Mouse (Mus musculus): ENCODE measurements around the gene Gm30191. TPM values are rescaled to one million over a fixed set of nuclear protein-coding genes. Genes with fewer than 3 reads are reported as not detected.

The Gm30191 gene
- polyA plus RNA-seq, 1 experiment from 2014 or later: not detected

GRCm38 (mm10) chr4:134297369-134297768 is 50.6 kb downstream of the Gm30191 start:
- no peak for TF ChIP-seq CTCF (IDR thresholded peaks at IDR 0.05; ENCODE audit: low read depth)

GRCm38 (mm10) chr4:134298626-134299497 is 52.1 kb downstream of the Gm30191 start:
- no peaks in the 10 kb centered on the region for H3K36me3 ChIP-seq (ENCODE audit: control insufficient read depth, insufficient read depth)
- WGBS: 80% methylated on average over 19 of the region's 19 CpGs
- no peak for TF ChIP-seq CTCF (IDR thresholded peaks at IDR 0.05; ENCODE audit: low read depth)
- H3K9ac ChIP-seq (ENCODE audit: low read depth, low read length): no peak overlapping the region
- H3K4me2 ChIP-seq (replicated peaks; ENCODE audit: low read depth): no peak overlapping the region
- no peaks in the 10 kb centered on the region for H3K27me3 ChIP-seq (replicated peaks; ENCODE audit: control insufficient read depth, insufficient read depth, low read length)
- no peak for ATAC-seq
- no peak overlapping the region for H3K4me3 ChIP-seq (ENCODE audit: low read depth, low read length)
- H3K9me3 ChIP-seq (ENCODE audit: control insufficient read depth): no peaks in the 10 kb centered on the region
- no peak overlapping the region for H3K27ac ChIP-seq (ENCODE audit: low read depth, low read length)
- no peaks in the 10 kb centered on the region for H3K4me1 ChIP-seq (replicated peaks; ENCODE audit: control insufficient read depth, insufficient read depth, low read length)

More at GRCm38 (mm10) chr4:134297369-134297768, 50.6 kb downstream of the Gm30191 start:
- no peak for ATAC-seq
- Histone ChIP-seq H3K4me3 (ENCODE audit: low read depth, low read length) (no peak overlapping the region), H3K4me1 (replicated peaks; ENCODE audit: control insufficient read depth, insufficient read depth, low read length) (no peaks in the 10 kb centered on the region), H3K9me3 (ENCODE audit: control insufficient read depth) (no peaks in the 10 kb centered on the region), H3K4me2 (replicated peaks; ENCODE audit: low read depth) (no peak overlapping the region), H3K27ac (ENCODE audit: low read depth, low read length) (no peak overlapping the region), H3K27me3 (replicated peaks; ENCODE audit: control insufficient read depth, insufficient read depth, low read length) (0 out of 2 replicates have a peak, but pooled peaks cover 8% of the 10 kb centered on the region), H3K9ac (ENCODE audit: low read depth, low read length) (no peak overlapping the region), H3K36me3 (ENCODE audit: control insufficient read depth, insufficient read depth) (no peaks in the 10 kb centered on the region)
- 69% methylated on average over 8 of the region's 8 CpGs for WGBS

- H3K4me3 ChIP-seq (ENCODE audit: low read depth, low read length): no peak overlapping the region
- no peak for ATAC-seq
- H3K4me1 ChIP-seq (replicated peaks; ENCODE audit: control insufficient read depth, insufficient read depth, low read length): no peaks in the 10 kb centered on the region
- H3K36me3 ChIP-seq (ENCODE audit: control insufficient read depth, insufficient read depth): no peaks in the 10 kb centered on the region
- H3K27ac ChIP-seq (ENCODE audit: low read depth, low read length): no peak overlapping the region
- H3K9ac ChIP-seq (ENCODE audit: low read depth, low read length): no peak overlapping the region
- WGBS: 72% methylated on average over 4 of the region's 4 CpGs
- TF ChIP-seq CTCF (IDR thresholded peaks at IDR 0.05; ENCODE audit: low read depth): no peak
- H3K27me3 ChIP-seq (replicated peaks; ENCODE audit: control insufficient read depth, insufficient read depth, low read length): no peaks in the 10 kb centered on the region
- H3K4me2 ChIP-seq (replicated peaks; ENCODE audit: low read depth): no peak overlapping the region
- H3K9me3 ChIP-seq (ENCODE audit: control insufficient read depth): no peaks in the 10 kb centered on the region
Measured at GRCm38 (mm10) chr4:134299498-134299810, 52.7 kb downstream of the Gm30191 start.

Other genes with a start within 250 kb of the Gm30191 start
- 26.1 TPM in 2 replicates for gene Dhdds, start 246.0 kb upstream of the Gm30191 start, polyA plus RNA-seq (2015; fragmentation: Nextera tagmentation; extraction: Ambion mirVana)
- gene Lin28a, start 228.1 kb upstream of the Gm30191 start, polyA plus RNA-seq (2015; fragmentation: Nextera tagmentation; extraction: Ambion mirVana): not detected in 2 replicates
- not detected in 2 replicates for gene Zfp683, start 193.1 kb upstream of the Gm30191 start, polyA plus RNA-seq (2015; fragmentation: Nextera tagmentation; extraction: Ambion mirVana)
- gene Crybg2, start 186.1 kb upstream of the Gm30191 start, polyA plus RNA-seq (2015; fragmentation: Nextera tagmentation; extraction: Ambion mirVana): 17.9 and 22.5 TPM in 2 replicates
- gene Cd52, start 151.9 kb upstream of the Gm30191 start, polyA plus RNA-seq (2015; fragmentation: Nextera tagmentation; extraction: Ambion mirVana): 28.7 and 31.2 TPM in 2 replicates
- 0.88 and 1.5 TPM in 2 replicates for gene Ubxn11, start 144.4 kb upstream of the Gm30191 start, polyA plus RNA-seq (2015; fragmentation: Nextera tagmentation; extraction: Ambion mirVana)
- 503 and 522 TPM in 2 replicates for gene Sh3bgrl3, start 118.1 kb upstream of the Gm30191 start, polyA plus RNA-seq (2015; fragmentation: Nextera tagmentation; extraction: Ambion mirVana)
- gene Cep85, start 59.8 kb upstream of the Gm30191 start, polyA plus RNA-seq (2015; fragmentation: Nextera tagmentation; extraction: Ambion mirVana): 85.9 and 91.1 TPM in 2 replicates
- not detected in 2 replicates for gene Gm7534, start 43.9 kb upstream of the Gm30191 start, polyA plus RNA-seq (2015; fragmentation: Nextera tagmentation; extraction: Ambion mirVana)
- gene Catsper4, start 19.6 kb upstream of the Gm30191 start, polyA plus RNA-seq (2015; fragmentation: Nextera tagmentation; extraction: Ambion mirVana): 0.60 and 0.81 TPM in 2 replicates
- 13.8 and 15.5 TPM in 2 replicates for gene Cnksr1, start 8.5 kb upstream of the Gm30191 start, polyA plus RNA-seq (2015; fragmentation: Nextera tagmentation; extraction: Ambion mirVana)
- gene E130218I03Rik, start 3.3 kb upstream of the Gm30191 start, polyA plus RNA-seq (2015; fragmentation: Nextera tagmentation; extraction: Ambion mirVana): 0.39 and 0.46 TPM in 2 replicates
- gene Zfp593, start 1.3 kb upstream of the Gm30191 start, polyA plus RNA-seq (2015; fragmentation: Nextera tagmentation; extraction: Ambion mirVana): 9.4 and 10.5 TPM in 2 replicates
- gene Grrp1, start 7.2 kb downstream of the Gm30191 start, polyA plus RNA-seq (2015; fragmentation: Nextera tagmentation; extraction: Ambion mirVana): 6.8 and 7.6 TPM in 2 replicates
- 9.2 and 9.6 TPM in 2 replicates for gene Pdik1l, start 41.0 kb downstream of the Gm30191 start, polyA plus RNA-seq (2015; fragmentation: Nextera tagmentation; extraction: Ambion mirVana)
- gene Trim63, start 68.2 kb downstream of the Gm30191 start, polyA plus RNA-seq (2015; fragmentation: Nextera tagmentation; extraction: Ambion mirVana): 1.4 and 1.7 TPM in 2 replicates
- 15.4 and 39.1 TPM in 2 replicates for gene Slc30a2, start 96.2 kb downstream of the Gm30191 start, polyA plus RNA-seq (2015; fragmentation: Nextera tagmentation; extraction: Ambion mirVana)
- gene Extl1, start 136.9 kb downstream of the Gm30191 start, polyA plus RNA-seq (2015; fragmentation: Nextera tagmentation; extraction: Ambion mirVana): 1.0 and 1.2 TPM in 2 replicates
- 39.8 and 49.2 TPM in 2 replicates for gene Pafah2, start 149.4 kb downstream of the Gm30191 start, polyA plus RNA-seq (2015; fragmentation: Nextera tagmentation; extraction: Ambion mirVana)
- 398 and 412 TPM in 2 replicates for gene Stmn1, start 221.4 kb downstream of the Gm30191 start, polyA plus RNA-seq (2015; fragmentation: Nextera tagmentation; extraction: Ambion mirVana)
- gene Paqr7, start 249.8 kb downstream of the Gm30191 start, polyA plus RNA-seq (2015; fragmentation: Nextera tagmentation; extraction: Ambion mirVana): 62.6 and 70.3 TPM in 2 replicates